Mouse (Mus musculus): ENCODE data around the gene Fgf3. TPM values are rescaled to one million over a fixed set of nuclear protein-coding genes. Genes with fewer than 3 reads are reported as not detected.
"Not testable (repeated sequence)": the region's sequence is repeated elsewhere in the genome, so short reads cannot be mapped to it uniquely, and the experiment has no call there.

Fgf3 gene
- polyA plus RNA-seq, 2 experiments from 2014 or later: not detected

- no peak for ATAC-seq
Observed at GRCm38 (mm10) chr7:144858702-144859101, 20.8 kb downstream of the Fgf3 start.

DNA sequence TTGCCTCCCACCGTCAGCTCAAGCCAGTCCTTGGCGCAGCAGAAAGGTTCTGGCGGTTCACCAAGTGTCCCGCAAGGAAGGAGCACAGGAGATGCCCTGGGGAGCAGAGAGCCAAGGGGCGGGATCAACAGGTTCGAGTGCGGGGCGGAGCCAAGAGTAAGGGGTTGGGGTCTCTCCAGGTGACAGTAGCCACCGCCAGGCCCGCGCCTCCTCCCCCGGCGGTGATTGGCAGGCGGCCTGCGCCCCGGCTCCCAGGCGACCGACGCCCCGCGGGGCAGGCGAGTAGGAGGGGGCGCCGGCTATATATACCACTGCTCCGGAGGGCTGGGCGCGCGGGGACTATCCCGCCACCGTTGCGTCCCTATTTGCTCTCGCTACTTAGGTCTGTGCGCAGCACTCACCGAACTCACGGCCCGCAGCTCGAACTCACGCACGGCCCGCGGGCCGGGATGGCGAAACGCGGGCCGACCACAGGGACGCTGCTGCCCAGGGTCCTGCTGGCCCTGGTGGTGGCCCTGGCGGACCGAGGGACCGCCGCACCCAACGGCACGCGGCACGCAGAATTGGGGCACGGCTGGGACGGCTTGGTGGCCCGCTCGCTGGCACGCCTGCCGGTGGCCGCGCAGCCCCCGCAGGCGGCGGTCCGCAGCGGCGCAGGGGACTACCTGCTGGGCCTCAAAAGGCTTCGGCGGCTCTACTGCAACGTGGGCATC, 23.3 kb downstream of the Fgf3 start:
- no peak for ATAC-seq

- no peak for ATAC-seq
Observed at GRCm38 (mm10) chr7:144861769-144862070, 23.8 kb downstream of the Fgf3 start.

DNA sequence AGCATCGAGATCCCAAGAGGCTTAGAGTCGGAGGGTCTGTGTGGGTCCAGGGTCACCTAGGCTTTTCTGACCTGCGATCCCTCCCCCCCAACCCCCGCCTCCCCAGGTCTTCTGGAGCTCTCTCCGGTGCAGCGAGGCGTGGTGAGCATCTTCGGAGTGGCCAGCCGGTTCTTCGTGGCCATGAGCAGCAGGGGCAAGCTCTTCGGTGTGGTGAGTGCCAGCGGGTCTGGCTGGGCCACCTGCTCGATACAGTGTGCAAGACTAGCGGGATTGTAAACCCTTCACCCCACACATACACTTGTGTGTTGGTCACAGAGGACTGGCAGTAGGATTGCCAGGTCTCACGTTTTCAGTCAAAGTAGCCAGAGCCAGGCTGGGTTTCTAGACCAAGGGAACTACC, 24.2 kb downstream of the Fgf3 start:
- ATAC-seq: no peak

DNA sequence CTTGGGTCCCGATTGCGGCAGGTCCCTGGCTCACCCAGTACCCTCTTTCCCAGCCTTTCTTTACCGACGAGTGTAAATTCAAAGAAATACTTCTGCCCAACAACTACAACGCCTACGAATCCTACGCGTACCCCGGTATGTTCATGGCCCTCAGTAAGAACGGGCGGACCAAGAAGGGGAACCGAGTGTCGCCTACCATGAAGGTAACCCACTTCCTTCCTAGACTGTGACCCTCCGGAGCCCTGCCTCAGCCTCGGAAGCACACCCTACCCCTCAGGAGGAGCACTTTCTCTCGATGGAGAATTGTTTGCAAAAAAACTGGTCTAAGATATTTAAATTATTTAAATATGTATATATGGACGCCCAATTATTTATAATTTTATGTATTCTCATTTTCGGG, 24.8 kb downstream of the Fgf3 start:
- ATAC-seq: no peak

GRCm38 (mm10) chr7:144863196-144863595, 25.3 kb downstream of the Fgf3 start:
- ATAC-seq: no peak

- ATAC-seq: no peak
Observed at GRCm38 (mm10) chr7:144864160-144864670, 26.3 kb downstream of the Fgf3 start.

GRCm38 (mm10) chr7:144867161-144867560, 29.3 kb downstream of the Fgf3 start:
- ATAC-seq: no peak

DNA sequence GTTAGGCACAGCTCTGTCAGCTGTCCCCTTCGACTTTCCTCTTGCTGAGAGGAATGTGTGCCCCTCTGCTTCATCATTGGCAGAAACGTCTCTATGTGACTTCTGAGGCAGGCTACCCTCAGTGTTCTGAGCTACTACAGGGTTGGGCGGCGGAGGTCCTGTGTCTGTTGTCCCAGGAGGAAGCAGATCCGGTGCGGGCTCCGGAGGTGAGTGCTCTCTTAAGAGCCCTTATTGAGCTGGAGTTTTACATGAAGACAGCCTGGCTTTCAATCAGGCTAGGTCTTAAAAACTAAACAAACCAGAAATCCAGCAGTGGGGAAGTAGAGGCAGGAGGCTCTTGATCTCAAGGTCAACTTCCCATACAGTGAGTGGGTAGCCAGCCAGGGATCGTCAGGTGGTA, 29.7 kb downstream of the Fgf3 start:
- ATAC-seq: no peak

GRCm38 (mm10) chr7:144872420-144872819, 34.5 kb downstream of the Fgf3 start:
- no peak for ATAC-seq

DNA sequence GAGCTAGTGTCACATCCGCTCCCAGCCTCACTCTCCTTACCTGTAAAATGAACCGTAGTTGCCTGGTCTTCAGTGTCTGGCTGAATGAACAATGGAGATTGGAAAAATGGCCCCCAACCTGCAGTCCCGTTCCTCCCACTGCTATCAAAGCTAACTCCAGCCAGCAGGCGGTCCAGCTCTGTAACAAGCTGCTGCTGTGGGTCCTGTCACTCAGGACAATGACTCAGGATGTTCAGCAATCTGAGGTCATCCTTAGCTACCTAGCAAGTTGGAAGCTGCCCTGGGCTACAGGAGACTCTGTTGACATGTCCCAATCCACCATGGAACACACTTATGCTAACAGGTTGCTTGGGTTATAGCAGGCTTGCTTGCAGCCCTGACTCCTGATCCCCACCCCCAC, 35.3 kb downstream of the Fgf3 start:
- ATAC-seq: no peak

DNA sequence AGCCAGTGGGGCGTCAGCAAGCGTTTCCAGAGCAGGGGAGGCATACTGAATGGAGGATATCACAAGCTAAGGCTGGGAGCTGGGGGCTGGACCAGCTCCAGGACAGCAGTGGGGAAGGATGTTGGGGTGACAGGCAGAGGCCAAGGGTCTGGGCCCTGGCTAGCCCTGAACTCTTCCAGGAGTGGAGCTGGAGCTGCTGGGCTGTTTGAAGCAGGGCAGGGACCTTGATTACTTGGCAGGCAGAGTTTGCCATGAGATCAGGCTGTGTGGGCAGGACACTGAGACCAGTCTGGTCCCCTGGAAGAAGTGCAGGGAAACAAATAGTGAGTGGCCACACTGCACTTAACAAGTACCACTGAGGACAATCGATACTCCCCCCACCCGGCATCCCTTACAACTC, 36.3 kb downstream of the Fgf3 start:
- ATAC-seq: no peak

DNA sequence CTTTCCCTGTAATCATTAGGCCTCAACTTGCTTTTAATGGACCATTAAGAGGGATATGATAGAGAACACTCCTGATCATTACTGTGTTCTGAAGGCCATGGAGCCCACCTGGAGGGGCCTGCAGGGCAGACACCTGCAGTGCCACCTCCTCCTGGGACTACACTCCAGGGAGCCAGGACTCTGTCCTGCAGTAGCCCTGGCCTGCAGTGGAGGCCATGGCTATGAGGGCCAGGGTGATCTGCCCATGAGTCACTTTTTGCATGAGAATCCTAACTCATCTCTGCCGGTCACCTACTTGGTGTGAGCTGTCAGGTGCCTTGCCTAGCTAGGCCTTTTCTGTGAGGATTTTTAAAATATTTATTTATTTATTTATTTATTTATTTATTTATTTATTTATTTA, 40.5 kb downstream of the Fgf3 start:
- no peak for ATAC-seq

- ATAC-seq: no peak
Observed at GRCm38 (mm10) chr7:144883106-144883505, 45.2 kb downstream of the Fgf3 start.

DNA sequence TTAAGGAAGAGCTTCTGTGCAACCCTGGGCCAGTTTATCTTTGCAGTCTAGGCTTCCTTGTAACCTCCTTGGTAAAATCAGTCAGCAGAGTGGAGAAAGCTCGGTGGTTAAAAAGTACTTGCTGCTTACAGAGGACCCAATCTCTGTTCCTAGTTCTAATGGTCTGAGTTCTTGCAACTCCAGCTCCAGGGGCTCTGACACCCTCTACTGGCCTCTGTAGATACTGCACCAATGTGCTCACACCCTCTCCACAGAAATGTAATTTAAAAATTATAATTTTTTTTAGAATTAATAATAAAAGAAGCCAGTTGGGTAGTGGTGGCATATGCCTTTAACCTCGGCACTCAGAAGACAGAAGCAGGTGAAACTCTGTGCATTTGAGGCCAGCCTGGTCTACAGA, 49.8 kb downstream of the Fgf3 start:
- ATAC-seq: no peak

- no peak for ATAC-seq
Observed at GRCm38 (mm10) chr7:144888564-144889299, 50.8 kb downstream of the Fgf3 start.

DNA sequence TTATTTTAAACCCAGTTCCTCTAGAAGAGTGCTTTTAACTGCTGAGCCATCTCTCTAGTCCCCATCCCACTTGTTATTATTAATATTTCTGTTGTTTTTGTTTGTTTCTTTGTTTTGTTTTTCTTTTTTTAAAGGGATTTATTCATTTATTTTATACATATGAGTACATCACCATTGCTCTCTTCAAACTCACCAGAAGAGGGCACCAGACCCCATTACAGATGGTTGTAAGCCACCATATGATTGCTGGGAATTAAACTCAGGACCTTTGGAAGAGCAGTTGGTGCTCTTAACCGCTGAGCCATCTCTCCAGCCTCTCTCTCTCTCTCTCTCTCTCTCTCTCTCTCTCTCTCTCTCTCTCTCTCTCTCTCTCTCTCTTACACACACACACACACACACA, 52.8 kb downstream of the Fgf3 start:
- ATAC-seq: not testable (repeated sequence)

DNA sequence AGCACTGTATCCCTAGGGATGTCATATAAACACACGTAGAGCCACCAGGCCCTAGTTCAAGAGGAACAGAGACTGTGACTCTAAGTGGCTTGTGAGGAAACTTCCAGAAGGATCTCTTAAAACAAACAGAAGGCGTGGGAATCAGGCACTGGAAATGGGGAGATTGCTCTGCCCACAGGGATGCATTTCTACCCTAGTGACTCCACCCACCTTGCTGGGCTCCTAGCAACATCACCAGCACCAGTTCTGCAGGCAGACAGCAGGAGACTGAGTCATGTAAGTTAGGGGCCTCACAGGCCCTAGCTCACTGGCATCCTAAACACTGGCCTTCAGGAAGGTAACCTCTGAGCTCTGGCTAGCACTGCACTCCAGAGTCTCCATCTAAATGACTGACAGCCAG, 54.0 kb downstream of the Fgf3 start:
- no peak for ATAC-seq

DNA sequence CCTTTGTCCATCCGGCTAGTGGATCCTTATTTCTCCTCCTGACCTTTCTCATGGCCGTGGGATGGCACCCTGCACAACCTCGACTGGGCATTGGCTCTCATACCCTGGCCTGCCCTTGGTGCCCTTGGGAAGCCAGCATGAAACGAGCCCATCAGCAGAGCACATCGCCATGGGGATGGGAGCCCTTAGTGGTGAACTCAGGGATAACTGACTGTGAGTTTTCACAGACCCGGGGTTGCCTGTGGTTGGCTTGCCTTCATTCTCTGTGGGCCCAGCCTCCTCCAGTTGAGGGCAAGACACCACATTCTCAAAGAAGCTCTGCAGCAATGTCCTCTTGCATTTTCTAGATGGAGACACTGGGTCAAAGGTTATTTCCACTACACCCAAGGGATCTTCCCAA, 54.4 kb downstream of the Fgf3 start:
- no peak for ATAC-seq

Other genes with a start within 250 kb of the Fgf3 start
- under 1 TPM in 1 of 2 experiments, not detected in 1; 0.16 TPM for gene Ano1, start 86.1 kb upstream of the Fgf3 start, polyA plus RNA-seq (2017; shearing (Covaris generic))
- not detected for gene Fgf4, start 9.3 kb downstream of the Fgf3 start, polyA plus RNA-seq (2017; shearing (Covaris generic))
- not detected for gene Fgf15, start 58.4 kb downstream of the Fgf3 start, polyA plus RNA-seq (2017; shearing (Covaris generic))
- 10 to 100 TPM; 34.4 to 34.5 TPM for gene LTO1, start 77.0 kb downstream of the Fgf3 start, polyA plus RNA-seq (2017; shearing (Covaris generic))
- 1 to 10 TPM; 1.1 to 1.2 TPM for gene Ccnd1, start 101.8 kb downstream of the Fgf3 start, polyA plus RNA-seq (2017; shearing (Covaris generic))

All from activated CD4-positive, CD25-positive, alpha-beta regulatory T cell, adult 4 months (primary cell).